Mouse (Mus musculus): ENCODE measurements around the gene Mpv17l.

GRCm38 (mm10) chr16:13946306-13946705, 43.3 kb downstream of the Mpv17l start:
- TF ChIP-seq CTCF (conservative IDR thresholded peaks at IDR 0.05; ENCODE audit: insufficient read depth, insufficient read length, low read depth, low read length) (no peak), POLR2A (IDR thresholded peaks at IDR 0.05; ENCODE audit: low read depth, low read length) (no peak)
